Mouse (Mus musculus) hindbrain, embryonic 15.5 days (tissue): Measurements from ENCODE around the gene Galr2. TPM values are rescaled to one million over a fixed set of nuclear protein-coding genes. Genes with fewer than 3 reads are reported as not detected.

Experiments used
- ATAC-seq: fragments of 200-750 bp; cut with Nextera tagmentation; 2 replicates; pipeline ENCODE4 v1.8.0; 2017; ENCODE audit warnings: low read depth, moderate number of reproducible peaks, moderate TSS enrichment; ENCODE audit not compliant: low FRiP score
- H3K27ac ChIP-seq: fragments of 300-500 bp; sonication (generic); replicated peaks from 2 replicates; pipeline ENCODE4 v1.5.1; 2015; ENCODE audit warnings: mild to moderate bottlenecking, inconsistent platforms
- H3K27me3 ChIP-seq: fragments of 300-500 bp; sonication (generic); 2 replicates; pipeline ENCODE4 v1.6.1; 2015; ENCODE audit warnings: control low read depth, inconsistent platforms
- H3K36me3 ChIP-seq: fragments of 300-500 bp; sonication (generic); 2 replicates; pipeline ENCODE4 v1.6.1; 2015; ENCODE audit warnings: control low read depth, inconsistent platforms
- H3K4me1 ChIP-seq: fragments of 300-500 bp; sonication (generic); replicated peaks from 2 replicates; pipeline ENCODE4 v1.6.1; 2015; ENCODE audit warnings: control low read depth, inconsistent platforms
- H3K4me2 ChIP-seq: fragments of 300-500 bp; sonication (generic); 2 replicates; pipeline ENCODE4 v1.6.1; 2015; ENCODE audit warnings: moderate library complexity, mild to moderate bottlenecking, inconsistent platforms
- H3K4me3 ChIP-seq: fragments of 300-500 bp; sonication (generic); 2 replicates; pipeline ENCODE4 v1.5.1; 2015; ENCODE audit warnings: mild to moderate bottlenecking, inconsistent platforms
- H3K9ac ChIP-seq: fragments of 300-500 bp; sonication (generic); 2 replicates; pipeline ENCODE4 v1.6.1; 2015; ENCODE audit warnings: inconsistent platforms
- H3K9me3 ChIP-seq: fragments of 300-500 bp; sonication (generic); 2 replicates; pipeline ENCODE4 v1.6.1; 2016; ENCODE audit warnings: control low read depth, inconsistent platforms
- WGBS: fragments of 180-500 bp; shearing (Covaris S2); methylation state at CpG from one replicate; pipeline ENCODE4 v1.1.7; 2015; 5-methylcytosine and 5-hydroxymethylcytosine counted together
- polyA plus RNA-seq: library from polyadenylated mRNA; unstranded; fragments of >200 nt; fragmentation: Nextera tagmentation; extraction: Ambion mirVana; gene quantifications from 2 replicates; pipeline ENCODE4 v1.2.1, GENCODE M21; 2015

Gene Galr2
- 0.51 and 0.68 TPM in 2 replicates for polyA plus RNA-seq

DNA sequence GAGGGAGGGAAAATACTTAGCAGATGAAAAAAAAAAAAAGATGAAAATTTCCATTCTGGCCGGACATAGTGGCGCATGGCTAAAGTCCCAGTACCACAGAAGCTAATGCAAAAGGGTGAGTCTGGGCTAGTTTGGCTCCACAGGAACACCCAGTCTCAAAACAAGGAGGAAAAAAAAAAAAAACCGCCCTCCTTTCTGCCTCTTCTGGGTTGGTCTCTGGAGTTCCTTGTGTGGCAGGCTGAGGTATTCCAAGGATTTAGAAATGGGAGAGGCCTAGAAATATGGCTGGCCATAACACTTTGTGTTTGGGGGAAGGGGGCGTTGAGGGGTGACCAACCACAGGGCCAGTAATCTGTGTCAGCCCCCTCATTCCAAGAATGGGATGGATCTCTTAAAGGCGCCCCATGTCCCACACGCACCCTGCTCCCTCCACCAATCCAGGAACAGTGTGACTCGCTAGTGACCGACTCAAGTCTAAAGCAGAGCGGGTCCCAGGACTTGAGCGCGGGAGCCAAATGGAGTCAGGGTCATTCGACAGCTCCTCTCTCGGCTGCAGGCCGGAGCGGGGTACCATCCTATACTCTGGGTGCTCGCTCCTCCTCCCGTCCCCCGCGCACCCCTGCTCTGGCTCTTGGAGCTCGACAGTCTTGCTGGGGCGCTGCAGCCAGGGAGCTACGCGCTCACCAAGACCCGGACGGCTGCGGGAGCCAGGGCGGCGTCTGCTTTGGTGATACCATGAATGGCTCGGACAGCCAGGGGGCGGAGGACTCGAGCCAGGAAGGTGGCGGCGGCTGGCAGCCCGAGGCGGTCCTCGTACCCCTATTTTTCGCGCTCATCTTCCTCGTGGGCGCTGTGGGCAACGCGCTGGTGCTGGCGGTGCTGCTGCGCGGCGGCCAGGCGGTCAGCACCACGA is at the start of gene Galr2:
Galr2 (plus strand) TSS at position 189 of the 913 bp plus-strand sequence.
- Histone ChIP-seq H3K36me3 (no peaks in the 10 kb centered on the region), H3K4me2 (peak within 1 kb of the TSS; percentile 53), H3K27ac (no peak within 1 kb of the TSS), H3K27me3 (peaks cover 58% of the 10 kb centered on the region), H3K9me3 (no peaks in the 10 kb centered on the region), H3K4me1 (peaks cover 24% of the 10 kb centered on the region), H3K9ac (peak within 1 kb of the TSS; percentile 34), H3K4me3 (peak within 1 kb of the TSS; percentile 31)
- peak; percentile 27; the same call in 1 of the 2 replicates for ATAC-seq
- 6% methylated on average over 47 of the region's 48 CpGs for WGBS

DNA sequence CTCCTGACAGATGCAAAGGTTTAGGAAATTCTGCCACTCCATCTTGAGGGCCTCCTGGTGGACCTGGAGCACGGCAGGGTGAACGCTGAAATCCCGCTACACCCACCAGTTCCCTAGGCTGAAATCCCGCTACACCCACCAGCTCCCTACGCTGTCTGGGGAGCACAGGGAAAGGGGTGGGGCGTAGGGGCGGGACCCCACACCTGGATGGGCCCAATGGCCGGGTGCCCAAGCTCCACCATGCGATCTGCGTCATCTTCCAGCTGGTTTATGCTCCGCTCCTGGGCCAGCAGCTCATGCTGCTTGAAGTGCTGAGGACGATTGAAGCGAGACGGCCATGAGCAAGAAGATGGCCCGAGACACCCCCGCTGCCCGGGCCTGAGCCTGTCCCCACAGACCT is 48.3 kb upstream of the Galr2 start:
- Histone ChIP-seq H3K4me1 (no peaks in the 10 kb centered on the region; the same call in 1 of the 2 replicates), H3K4me3 (no peak overlapping the region), H3K9ac (no peak overlapping the region), H3K9me3 (no peaks in the 10 kb centered on the region), H3K4me2 (peak overlapping the region; percentile 37), H3K36me3 (no peaks in the 10 kb centered on the region), H3K27me3 (peaks cover 10% of the 10 kb centered on the region; the same call in 1 of the 2 replicates), H3K27ac (no peak overlapping the region)
- WGBS, result 24% methylated on average over 16 of the region's 17 CpGs
- 0 out of 2 replicates have a peak, but pooled peaks have one; percentile 52 for ATAC-seq

DNA sequence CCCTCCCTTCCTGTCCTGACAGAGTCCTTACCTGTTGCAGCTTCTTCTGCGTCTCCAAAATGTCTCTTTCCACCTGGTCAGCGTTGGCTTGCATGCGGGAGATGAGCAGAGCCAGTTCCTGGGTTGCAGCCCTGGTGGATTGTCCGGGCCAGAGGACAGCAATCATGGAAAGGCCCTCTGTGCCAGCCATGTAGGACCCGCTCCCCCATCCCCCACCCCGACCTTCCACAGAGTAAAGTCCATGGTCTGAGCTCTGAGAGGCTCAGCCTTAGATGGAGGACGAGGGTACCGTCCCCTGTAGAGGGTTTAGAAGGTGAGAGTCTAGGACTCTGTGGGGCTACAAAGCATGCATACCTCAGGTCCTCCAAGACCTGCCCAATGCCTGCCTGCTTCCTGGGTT is 45.8 kb upstream of the Galr2 start:
- 92% methylated on average over 8 of the region's 8 CpGs for WGBS
- no peak overlapping the region for H3K4me2 ChIP-seq
- no peak overlapping the region for H3K27ac ChIP-seq
- no peak for ATAC-seq
- H3K4me3 ChIP-seq, result no peak overlapping the region
- H3K36me3 ChIP-seq, result no peaks in the 10 kb centered on the region
- H3K9ac ChIP-seq, result no peak overlapping the region
- peaks cover 23% of the 10 kb centered on the region for H3K27me3 ChIP-seq
- no peaks in the 10 kb centered on the region; the same call in 1 of the 2 replicates for H3K4me1 ChIP-seq
- H3K9me3 ChIP-seq, result no peaks in the 10 kb centered on the region

DNA sequence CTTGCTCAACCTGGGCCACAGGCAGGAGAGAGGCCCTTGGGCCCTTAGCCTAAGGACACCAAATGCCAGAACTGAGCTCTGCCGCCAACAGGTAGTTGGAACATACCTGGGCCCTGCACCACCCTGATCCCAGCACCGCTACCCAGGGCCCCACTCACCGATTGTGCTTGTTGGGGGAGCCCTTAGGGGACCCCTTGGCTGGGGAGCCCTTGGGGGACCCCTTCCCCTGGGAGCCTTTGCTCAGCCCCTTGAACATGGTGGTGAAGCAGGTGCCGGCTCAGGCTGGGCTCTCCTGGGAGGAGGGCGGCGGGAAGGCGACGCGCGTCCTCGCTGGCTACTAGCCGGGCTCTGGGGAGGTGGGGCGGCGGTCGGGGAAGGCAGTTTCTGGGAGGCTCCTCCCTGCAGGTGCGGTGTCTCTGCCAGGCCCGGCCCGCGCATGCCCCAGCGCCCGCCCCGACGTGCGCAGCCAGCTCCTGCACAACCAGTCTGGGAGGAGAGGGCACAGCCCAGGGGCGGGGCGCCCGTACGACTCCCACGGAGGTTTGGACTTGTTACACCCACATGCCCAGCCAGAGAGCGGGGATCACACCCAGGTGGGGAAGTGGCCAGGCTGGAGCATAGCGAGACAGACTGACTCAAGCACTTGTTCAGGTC is 42.9 kb upstream of the Galr2 start, which contains the start of gene Evpl:
Evpl (minus strand) TSS at position 336 of the 654 bp plus-strand sequence.
- H3K4me2 ChIP-seq, result no peak within 1 kb of the TSS; the same call in 1 of the 2 replicates
- H3K9ac ChIP-seq, result no peak within 1 kb of the TSS
- H3K36me3 ChIP-seq, result 0 out of 2 replicates have a peak, but pooled peaks cover 1% of the 10 kb centered on the region
- H3K27ac ChIP-seq, result no peak within 1 kb of the TSS
- H3K9me3 ChIP-seq, result no peaks in the 10 kb centered on the region
- peaks cover 23% of the 10 kb centered on the region for H3K27me3 ChIP-seq
- 15% methylated on average over 31 of the region's 31 CpGs for WGBS
- H3K4me1 ChIP-seq, result no peaks in the 10 kb centered on the region
- no peak; the same call in 1 of the 2 replicates for ATAC-seq
- no peak within 1 kb of the TSS for H3K4me3 ChIP-seq

DNA sequence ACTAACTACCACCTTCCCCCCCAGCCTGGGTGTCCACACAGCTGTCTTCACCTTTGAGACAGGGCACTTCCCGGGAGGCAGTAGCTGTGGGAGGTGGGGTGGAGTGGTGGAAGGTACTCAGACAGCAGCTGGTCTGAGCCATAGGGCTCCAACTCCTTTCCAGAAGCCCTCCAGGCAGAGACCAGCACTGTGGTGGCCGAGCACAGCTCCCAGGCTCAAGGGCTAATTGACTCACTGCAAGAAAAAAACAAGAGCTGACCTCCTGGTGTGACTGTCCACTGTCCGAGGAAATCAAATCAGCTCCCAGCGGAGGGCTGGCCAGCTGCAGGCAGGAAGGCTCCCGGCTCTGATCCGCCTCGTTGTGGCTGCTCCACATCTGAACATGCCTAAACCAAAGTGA is 40.9 kb upstream of the Galr2 start:
- H3K4me2 ChIP-seq, result no peak overlapping the region
- H3K9me3 ChIP-seq, result no peaks in the 10 kb centered on the region
- peaks cover 19% of the 10 kb centered on the region for H3K27me3 ChIP-seq
- H3K27ac ChIP-seq, result no peak overlapping the region
- H3K4me1 ChIP-seq, result no peaks in the 10 kb centered on the region
- H3K9ac ChIP-seq, result no peak overlapping the region
- H3K4me3 ChIP-seq, result no peak overlapping the region
- H3K36me3 ChIP-seq, result peaks cover 15% of the 10 kb centered on the region
- WGBS, result 10% methylated on average over 7 of the region's 7 CpGs
- ATAC-seq, result no peak

DNA sequence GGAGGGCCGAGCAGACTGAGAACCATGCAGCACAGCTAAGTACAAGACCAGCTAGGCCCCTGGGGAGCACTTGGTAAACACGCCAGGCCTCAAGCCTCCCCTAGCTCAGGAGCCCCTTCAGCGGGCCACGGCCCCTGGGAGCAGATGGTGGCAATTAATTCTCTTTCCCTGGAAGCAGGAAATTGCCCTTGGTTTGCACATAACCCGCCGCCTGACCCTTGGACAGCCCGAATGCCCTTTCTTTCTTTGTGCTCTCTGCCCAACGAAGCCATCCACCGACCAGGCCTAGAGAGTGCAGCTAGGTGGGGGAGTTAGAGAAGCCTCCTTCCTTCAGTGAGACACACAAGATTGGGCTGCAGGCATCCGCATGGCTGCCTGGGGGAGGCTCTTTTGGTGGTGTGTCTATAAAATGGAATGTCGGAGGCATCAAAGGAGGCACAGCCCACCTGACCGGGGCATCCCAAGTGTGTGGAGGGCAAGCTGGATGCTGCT is 38.9 kb upstream of the Galr2 start:
- ATAC-seq, result no peak
- Histone ChIP-seq H3K27ac (no peak overlapping the region), H3K4me2 (no peak overlapping the region), H3K27me3 (peaks cover 19% of the 10 kb centered on the region), H3K4me3 (no peak overlapping the region), H3K36me3 (peaks cover 35% of the 10 kb centered on the region), H3K9ac (no peak overlapping the region), H3K4me1 (no peaks in the 10 kb centered on the region), H3K9me3 (no peaks in the 10 kb centered on the region)
- WGBS, result 51% methylated on average over 12 of the region's 12 CpGs

DNA sequence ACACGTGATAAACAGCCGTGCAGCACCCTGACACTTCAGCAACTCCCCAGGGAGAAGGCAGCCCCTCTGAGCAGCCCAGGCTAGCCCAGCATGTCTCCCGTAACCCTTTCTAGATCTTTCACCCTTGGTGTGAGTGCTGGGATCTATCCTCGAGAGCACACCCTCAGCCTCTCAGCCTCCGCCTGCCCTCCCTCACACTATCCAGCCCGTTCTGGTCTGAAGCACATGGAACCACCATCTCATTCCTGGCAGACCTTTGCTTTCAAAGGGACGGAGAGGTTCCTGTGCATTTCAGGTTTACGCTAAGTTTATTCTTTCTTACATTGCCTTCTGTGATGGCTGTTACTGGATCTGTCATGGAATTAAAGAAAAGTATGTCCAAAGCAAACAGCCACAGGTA is 36.2 kb upstream of the Galr2 start:
- ATAC-seq, result no peak
- no peaks in the 10 kb centered on the region for H3K4me1 ChIP-seq
- H3K27ac ChIP-seq, result no peak overlapping the region
- H3K4me2 ChIP-seq, result no peak overlapping the region
- H3K9me3 ChIP-seq, result no peaks in the 10 kb centered on the region
- WGBS, result 91% methylated on average over 8 of the region's 8 CpGs
- H3K27me3 ChIP-seq, result no peaks in the 10 kb centered on the region
- no peak overlapping the region for H3K9ac ChIP-seq
- H3K36me3 ChIP-seq, result peaks cover 56% of the 10 kb centered on the region
- no peak overlapping the region for H3K4me3 ChIP-seq

DNA sequence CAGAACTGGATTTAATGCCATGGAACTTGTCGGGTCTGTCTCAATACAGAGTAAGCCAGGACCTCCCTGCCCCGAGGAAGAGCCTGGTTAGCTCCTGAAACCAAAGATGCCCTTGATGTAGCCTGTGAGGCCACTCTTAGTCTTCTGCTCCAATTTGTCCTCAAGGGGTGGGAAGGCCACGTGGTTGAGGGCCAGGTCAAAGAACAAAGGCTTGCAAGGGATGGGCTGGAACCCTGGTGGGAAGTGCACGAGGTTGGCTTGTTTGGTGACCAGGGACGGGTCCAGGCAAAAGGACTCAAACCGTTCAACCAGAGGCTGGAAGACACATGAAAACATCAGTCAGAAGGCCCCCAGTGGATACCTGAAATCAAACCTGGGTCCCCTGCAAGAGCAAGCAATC is 35.1 kb upstream of the Galr2 start:
- H3K4me1 ChIP-seq, result no peaks in the 10 kb centered on the region
- H3K4me3 ChIP-seq, result no peak overlapping the region
- H3K9me3 ChIP-seq, result no peaks in the 10 kb centered on the region
- ATAC-seq, result no peak
- H3K36me3 ChIP-seq, result peaks cover 65% of the 10 kb centered on the region
- 75% methylated on average over 6 of the region's 6 CpGs for WGBS
- H3K27ac ChIP-seq, result no peak overlapping the region
- no peak overlapping the region for H3K9ac ChIP-seq
- H3K27me3 ChIP-seq, result no peaks in the 10 kb centered on the region
- no peak overlapping the region for H3K4me2 ChIP-seq

DNA sequence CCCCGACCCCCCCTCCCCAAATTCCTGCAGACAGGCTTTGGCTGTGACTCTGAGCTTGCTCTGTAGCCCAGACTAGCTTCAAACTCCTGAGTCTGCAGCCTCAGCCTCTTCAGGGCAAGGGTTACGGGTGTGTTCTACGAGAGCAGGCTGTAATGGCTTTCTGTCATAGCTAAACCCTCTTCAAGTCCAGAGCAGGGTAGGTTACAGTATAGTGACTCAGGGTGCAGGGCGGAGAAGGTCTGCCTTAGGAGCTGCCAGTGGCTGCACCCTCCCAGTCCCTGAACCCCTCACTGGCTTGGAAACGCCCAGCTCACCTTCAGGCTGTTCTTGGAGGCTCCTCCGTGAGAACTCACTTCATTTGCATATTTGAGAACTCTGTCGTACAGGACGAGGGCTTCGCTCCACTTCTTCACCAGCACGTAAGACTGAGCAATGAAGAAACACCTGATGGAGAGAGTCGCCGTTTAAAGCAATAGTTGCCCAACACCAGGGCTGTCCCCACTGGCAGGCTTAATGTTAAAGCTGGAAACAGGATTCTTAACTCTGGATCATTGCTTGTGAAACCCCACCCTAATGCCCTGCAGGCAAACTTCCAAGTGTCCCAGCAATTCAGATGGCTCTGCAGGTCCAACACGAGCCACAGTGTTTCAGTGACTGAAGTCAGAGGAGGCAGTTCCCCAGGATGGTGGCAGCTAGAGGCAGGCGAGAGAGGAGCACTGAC is 33.1 kb upstream of the Galr2 start:
- WGBS, result 88% methylated on average over 14 of the region's 14 CpGs
- H3K36me3 ChIP-seq, result peaks cover 85% of the 10 kb centered on the region
- H3K9me3 ChIP-seq, result no peaks in the 10 kb centered on the region
- no peaks in the 10 kb centered on the region for H3K4me1 ChIP-seq
- H3K27me3 ChIP-seq, result no peaks in the 10 kb centered on the region
- no peak overlapping the region for H3K4me2 ChIP-seq
- H3K9ac ChIP-seq, result no peak overlapping the region
- no peak overlapping the region for H3K4me3 ChIP-seq
- ATAC-seq, result no peak
- H3K27ac ChIP-seq, result no peak overlapping the region

DNA sequence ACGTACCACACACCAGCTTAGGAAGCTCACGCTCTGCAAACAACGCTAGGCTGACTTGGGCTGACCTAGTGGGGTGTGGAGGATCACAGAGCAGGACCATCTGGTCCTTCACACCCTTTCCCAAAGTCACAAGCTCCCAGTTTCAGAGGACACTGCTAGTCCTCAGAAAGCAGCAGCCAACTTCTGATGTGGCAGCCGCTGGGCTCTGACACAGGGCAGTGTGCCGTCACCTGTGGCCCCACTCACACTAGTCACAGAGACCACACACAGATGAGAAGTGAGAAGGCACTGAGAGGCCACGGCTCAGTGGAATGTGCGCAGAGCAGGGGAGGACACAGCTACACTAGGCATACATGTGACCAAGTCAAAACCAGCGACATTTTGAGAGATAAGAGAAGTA is 29.8 kb upstream of the Galr2 start:
- Histone ChIP-seq H3K36me3 (peaks cover 85% of the 10 kb centered on the region), H3K4me2 (no peak overlapping the region), H3K9ac (no peak overlapping the region), H3K27ac (no peak overlapping the region), H3K27me3 (no peaks in the 10 kb centered on the region), H3K9me3 (no peaks in the 10 kb centered on the region), H3K4me1 (no peaks in the 10 kb centered on the region), H3K4me3 (no peak overlapping the region)
- 94% methylated on average over 8 of the region's 8 CpGs for WGBS
- no peak for ATAC-seq

DNA sequence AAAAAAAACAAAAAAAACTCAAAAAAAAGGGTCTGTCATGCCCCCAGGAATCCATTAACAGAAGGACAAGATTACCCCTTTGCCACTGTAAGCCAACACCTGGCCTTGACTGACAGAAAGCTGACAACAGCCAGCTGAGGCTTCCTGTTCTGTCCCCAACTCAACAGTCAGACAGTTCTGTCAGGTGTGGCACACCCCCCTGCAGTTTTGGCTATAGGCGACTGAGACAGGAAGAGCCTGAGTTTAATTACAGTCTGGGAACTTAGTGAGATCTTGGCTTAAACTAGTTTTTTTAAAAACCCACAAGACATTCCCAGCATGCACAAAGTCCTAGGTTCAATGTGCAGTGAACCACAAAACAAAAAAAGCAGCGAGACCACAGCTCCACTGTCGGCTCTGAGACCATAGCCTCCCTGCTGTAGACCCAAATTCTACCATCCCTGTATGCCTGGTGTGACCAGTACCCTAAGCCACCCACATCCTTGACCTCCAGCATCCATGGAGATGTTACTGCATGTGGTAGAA is 27.6 kb upstream of the Galr2 start:
- H3K4me3 ChIP-seq, result no peak overlapping the region
- no peak overlapping the region for H3K27ac ChIP-seq
- ATAC-seq, result no peak
- no peaks in the 10 kb centered on the region for H3K27me3 ChIP-seq
- no peaks in the 10 kb centered on the region for H3K4me1 ChIP-seq
- no peaks in the 10 kb centered on the region for H3K9me3 ChIP-seq
- no peak overlapping the region for H3K4me2 ChIP-seq
- WGBS, result 83% methylated on average over 3 of the region's 3 CpGs
- H3K9ac ChIP-seq, result no peak overlapping the region
- H3K36me3 ChIP-seq, result peaks cover 80% of the 10 kb centered on the region
